Mouse (Mus musculus) bone marrow, adult 2 months (tissue): Measurements from ENCODE around the gene Sema3c. TPM values are rescaled to one million over a fixed set of nuclear protein-coding genes. Genes with fewer than 3 reads are reported as not detected.

Source experiments
- H3K27ac ChIP-seq: fragments of 200-500 bp; 2 replicates; pipeline ENCODE4 v1.5.1; 2012; ENCODE audit warnings: low read depth, mild to moderate bottlenecking, control low read depth, inconsistent platforms, low read length; ENCODE audit not compliant: control insufficient read depth, poor library complexity, insufficient read depth
- H3K4me1 ChIP-seq: fragments of 200-500 bp; 2 replicates; pipeline ENCODE4 v1.6.1; 2011; ENCODE audit warnings: low read length; ENCODE audit not compliant: control insufficient read depth, insufficient read depth
- H3K4me3 ChIP-seq: fragments of 200-500 bp; replicated peaks from 2 replicates; pipeline ENCODE3; 2011; ENCODE audit warnings: mild to moderate bottlenecking, low read depth, low read length, control low read depth; ENCODE audit not compliant: control insufficient read depth
- CTCF ChIP-seq: fragments of 200-500 bp; IDR thresholded peaks from 2 replicates; pipeline ENCODE4 v1.5.1; 2011; ENCODE audit warnings: low read length, control low read depth; ENCODE audit not compliant: control insufficient read depth, insufficient read depth
- POLR2A ChIP-seq: fragments of 200-500 bp; IDR thresholded peaks from 2 replicates; pipeline ENCODE4 v1.6.1; 2011; ENCODE audit warnings: low read depth, mild to moderate bottlenecking, control low read depth, low read length, borderline replicate concordance; ENCODE audit not compliant: control insufficient read depth
- WGBS: fragments of 180-500 bp; shearing (Covaris S2); methylation state at CpG from one replicate; pipeline ENCODE4 v1.1.7; 2018; 5-methylcytosine and 5-hydroxymethylcytosine counted together
- polyA plus RNA-seq: library from polyadenylated mRNA; stranded (reverse); fragments of >200 nt; gene quantifications from 2 replicates; pipeline ENCODE4 v1.2.4, GENCODE M21; 2011; ENCODE audit warnings: low replicate concordance; ENCODE audit not compliant: missing spikeins, insufficient read depth, insufficient read length

Sema3c gene
- polyA plus RNA-seq, 1 experiment: 2.6 TPM

GRCm38 (mm10) chr5:17620619-17621018 lies 46.5 kb downstream of the Sema3c start:
- Histone ChIP-seq H3K4me1 (no peaks in the 10 kb centered on the region), H3K4me3 (no peak overlapping the region), H3K27ac (no peak overlapping the region)
- TF ChIP-seq POLR2A (no peak), CTCF (no peak)
- WGBS: 71% methylated on average over 2 of the region's 2 CpGs

GRCm38 (mm10) chr5:17622564-17622963 lies 48.5 kb downstream of the Sema3c start:
- no peak overlapping the region for H3K4me3 ChIP-seq
- no peak overlapping the region for H3K27ac ChIP-seq
- WGBS: 74% methylated on average over 2 of the region's 2 CpGs
- H3K4me1 ChIP-seq: no peaks in the 10 kb centered on the region
- TF ChIP-seq CTCF: no peak

GRCm38 (mm10) chr5:17628606-17629005 lies 54.5 kb downstream of the Sema3c start:
- Histone ChIP-seq H3K4me3 (no peak overlapping the region), H3K27ac (no peak overlapping the region), H3K4me1 (no peaks in the 10 kb centered on the region)
- TF ChIP-seq POLR2A: no peak
- TF ChIP-seq CTCF: no peak
- 65% methylated on average over 1 of the region's 1 CpGs for WGBS

- WGBS: 86% methylated on average over 3 of the region's 3 CpGs
- Histone ChIP-seq H3K4me1 (no peaks in the 10 kb centered on the region), H3K4me3 (no peak overlapping the region), H3K27ac (no peak overlapping the region)
- no peak for TF ChIP-seq CTCF
- no peak for TF ChIP-seq POLR2A
These were observed 55.5 kb downstream of the Sema3c start for GRCm38 (mm10) chr5:17629599-17629998.

- H3K4me1 ChIP-seq: no peaks in the 10 kb centered on the region
- H3K4me3 ChIP-seq: no peak overlapping the region
- no peak overlapping the region for H3K27ac ChIP-seq
- TF ChIP-seq POLR2A (no peak), CTCF (no peak)
- 82% methylated on average over 3 of the region's 3 CpGs for WGBS
These were observed 65.4 kb downstream of the Sema3c start for GRCm38 (mm10) chr5:17639519-17639918.

GRCm38 (mm10) chr5:17647643-17648226 lies 73.7 kb downstream of the Sema3c start:
- WGBS: 81% methylated on average over 7 of the region's 7 CpGs
- no peaks in the 10 kb centered on the region for H3K4me1 ChIP-seq

GRCm38 (mm10) chr5:17648865-17649542 lies 74.9 kb downstream of the Sema3c start:
- Histone ChIP-seq H3K4me1 (no peaks in the 10 kb centered on the region), H3K4me3 (no peak overlapping the region), H3K27ac (no peak overlapping the region)
- TF ChIP-seq POLR2A (no peak), CTCF (no peak)
- WGBS: 11% methylated on average over 1 of the region's 1 CpGs

More at GRCm38 (mm10) chr5:17647643-17648226, 73.7 kb downstream of the Sema3c start:
- no peak overlapping the region for H3K27ac ChIP-seq
- TF ChIP-seq POLR2A (no peak), CTCF (no peak)
- no peak overlapping the region for H3K4me3 ChIP-seq

- no peak for TF ChIP-seq CTCF
- TF ChIP-seq POLR2A: no peak
- no peak overlapping the region for H3K27ac ChIP-seq
- no peak overlapping the region for H3K4me3 ChIP-seq
- H3K4me1 ChIP-seq: no peaks in the 10 kb centered on the region
- WGBS: 66% methylated on average over 3 of the region's 3 CpGs
These were observed 87.1 kb downstream of the Sema3c start for GRCm38 (mm10) chr5:17661223-17661622.

- no peaks in the 10 kb centered on the region for H3K4me1 ChIP-seq
- H3K27ac ChIP-seq: no peak overlapping the region
- H3K4me3 ChIP-seq: no peak overlapping the region
- no peak for TF ChIP-seq CTCF
- TF ChIP-seq POLR2A: no peak
These were observed 97.3 kb downstream of the Sema3c start for GRCm38 (mm10) chr5:17671356-17671755.
